Mouse (Mus musculus): ENCODE measurements around the gene Pmpca. TPM values are rescaled to one million over a fixed set of nuclear protein-coding genes. Genes with fewer than 3 reads are reported as not detected.

Gene Pmpca
- polyA plus RNA-seq (2016; fragmentation: Nextera tagmentation; extraction: Ambion mirVana): 113 and 115 TPM in 2 replicates

DNA sequence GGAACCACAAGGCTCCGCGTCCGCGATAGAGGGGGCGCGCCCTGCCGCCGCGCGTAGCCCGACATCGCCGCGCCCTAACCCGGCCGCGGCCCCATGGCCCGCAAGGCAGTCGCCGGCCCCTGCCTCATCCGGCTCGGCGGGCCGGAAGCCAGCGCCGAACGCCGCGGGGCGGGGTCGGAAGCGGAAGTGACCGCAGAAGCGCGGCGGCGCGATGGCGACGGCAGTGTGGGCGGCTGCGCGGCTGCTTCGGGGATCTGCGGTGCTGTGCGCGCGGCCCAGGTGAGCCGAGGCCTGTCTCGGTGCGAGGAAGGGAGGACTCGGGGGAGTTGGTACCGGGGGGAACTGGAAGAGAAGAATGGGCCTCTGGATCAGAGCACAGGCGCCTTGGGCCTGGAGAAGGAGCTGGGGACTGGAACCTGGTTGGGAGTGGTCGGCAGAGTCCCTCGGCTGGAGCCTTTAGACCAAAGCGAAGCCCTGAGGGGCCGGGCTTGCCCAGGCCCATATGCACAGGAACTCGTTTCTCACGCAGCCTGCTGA, at the start of gene Pmpca, which contains the start of gene Entr1:
TSS of gene Pmpca (plus strand) at position 186 of the 537 bp plus-strand sequence.
TSS of gene Entr1 (minus strand) at position 163 of the 537 bp plus-strand sequence.
- Histone ChIP-seq H3K4me3 (peak within 1 kb of the TSS; percentile 97), H3K4me2 (replicated peaks) (peak within 1 kb of the TSS; percentile 100), H3K4me1 (peaks cover 23% of the 10 kb centered on the region), H3K27ac (no peak within 1 kb of the TSS), H3K27me3 (replicated peaks) (no peaks in the 10 kb centered on the region), H3K9ac (peak within 1 kb of the TSS; percentile 97), H3K9me3 (no peaks in the 10 kb centered on the region), H3K36me3 (peaks cover 73% of the 10 kb centered on the region)
- peak; percentile 81 for ATAC-seq (ENCODE audit: low FRiP score, low read depth)
- WGBS: under 1% methylated on average over 60 of the region's 60 CpGs

DNA sequence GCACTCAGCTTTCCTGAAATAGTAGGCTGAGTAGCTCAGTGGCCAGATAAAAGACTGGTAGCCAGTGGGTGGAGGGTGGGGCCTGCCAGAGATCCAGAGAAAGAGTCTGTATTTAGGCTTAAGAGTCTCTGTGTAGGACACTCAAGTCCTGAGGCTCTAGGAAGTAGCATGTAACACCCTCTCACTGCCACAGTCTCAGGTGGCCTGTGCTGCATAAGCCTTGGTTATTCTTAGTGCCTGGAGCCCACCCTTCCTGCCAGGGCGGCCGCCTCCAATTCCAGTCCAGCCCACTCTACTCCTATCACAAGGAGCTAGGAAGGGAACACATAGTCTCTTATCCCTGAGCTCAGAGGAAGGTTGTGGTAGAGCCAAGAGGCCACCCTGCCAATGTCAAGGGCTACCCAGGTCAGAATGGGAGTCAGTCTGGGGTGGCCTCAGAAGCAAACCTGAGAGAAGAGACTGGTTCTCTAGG, 47.6 kb upstream of the Pmpca start:
- H3K27me3 ChIP-seq (replicated peaks): no peaks in the 10 kb centered on the region
- no peak overlapping the region for H3K4me3 ChIP-seq
- 97% methylated on average over 2 of the region's 2 CpGs for WGBS
- ATAC-seq (ENCODE audit: low FRiP score, low read depth): no peak
- peaks cover 81% of the 10 kb centered on the region for H3K36me3 ChIP-seq
- H3K9me3 ChIP-seq: no peaks in the 10 kb centered on the region
- H3K27ac ChIP-seq: no peak overlapping the region
- no peak overlapping the region for H3K9ac ChIP-seq
- H3K4me1 ChIP-seq: no peaks in the 10 kb centered on the region
- H3K4me2 ChIP-seq (replicated peaks): no peak overlapping the region

DNA sequence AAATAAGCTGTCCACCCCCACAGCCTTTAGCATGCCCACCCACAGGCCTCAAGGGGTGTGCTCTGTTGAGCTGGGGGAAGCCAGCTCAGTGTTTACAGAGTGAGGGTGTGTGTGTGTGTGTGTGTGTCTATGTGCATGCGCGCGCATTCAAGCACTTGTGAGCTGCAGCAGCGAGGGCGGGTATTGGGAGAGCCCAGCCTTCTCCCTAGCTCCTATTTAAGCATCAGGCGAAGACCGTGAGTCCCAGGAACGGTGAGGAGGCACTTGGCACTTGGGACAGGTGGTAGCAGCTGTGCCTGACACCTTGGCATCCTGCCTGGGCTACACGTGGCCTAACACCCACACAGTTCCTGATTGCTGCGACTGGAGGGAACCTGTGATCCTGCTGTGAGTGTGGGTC, 47.1 kb upstream of the Pmpca start:
- H3K36me3 ChIP-seq: peaks cover 86% of the 10 kb centered on the region
- H3K9me3 ChIP-seq: no peaks in the 10 kb centered on the region
- no peaks in the 10 kb centered on the region for H3K4me1 ChIP-seq
- WGBS: 90% methylated on average over 10 of the region's 10 CpGs
- H3K4me2 ChIP-seq (replicated peaks): no peak overlapping the region
- H3K4me3 ChIP-seq: no peak overlapping the region
- no peak for ATAC-seq (ENCODE audit: low FRiP score, low read depth)
- H3K27ac ChIP-seq: no peak overlapping the region
- no peak overlapping the region for H3K9ac ChIP-seq
- H3K27me3 ChIP-seq (replicated peaks): no peaks in the 10 kb centered on the region

DNA sequence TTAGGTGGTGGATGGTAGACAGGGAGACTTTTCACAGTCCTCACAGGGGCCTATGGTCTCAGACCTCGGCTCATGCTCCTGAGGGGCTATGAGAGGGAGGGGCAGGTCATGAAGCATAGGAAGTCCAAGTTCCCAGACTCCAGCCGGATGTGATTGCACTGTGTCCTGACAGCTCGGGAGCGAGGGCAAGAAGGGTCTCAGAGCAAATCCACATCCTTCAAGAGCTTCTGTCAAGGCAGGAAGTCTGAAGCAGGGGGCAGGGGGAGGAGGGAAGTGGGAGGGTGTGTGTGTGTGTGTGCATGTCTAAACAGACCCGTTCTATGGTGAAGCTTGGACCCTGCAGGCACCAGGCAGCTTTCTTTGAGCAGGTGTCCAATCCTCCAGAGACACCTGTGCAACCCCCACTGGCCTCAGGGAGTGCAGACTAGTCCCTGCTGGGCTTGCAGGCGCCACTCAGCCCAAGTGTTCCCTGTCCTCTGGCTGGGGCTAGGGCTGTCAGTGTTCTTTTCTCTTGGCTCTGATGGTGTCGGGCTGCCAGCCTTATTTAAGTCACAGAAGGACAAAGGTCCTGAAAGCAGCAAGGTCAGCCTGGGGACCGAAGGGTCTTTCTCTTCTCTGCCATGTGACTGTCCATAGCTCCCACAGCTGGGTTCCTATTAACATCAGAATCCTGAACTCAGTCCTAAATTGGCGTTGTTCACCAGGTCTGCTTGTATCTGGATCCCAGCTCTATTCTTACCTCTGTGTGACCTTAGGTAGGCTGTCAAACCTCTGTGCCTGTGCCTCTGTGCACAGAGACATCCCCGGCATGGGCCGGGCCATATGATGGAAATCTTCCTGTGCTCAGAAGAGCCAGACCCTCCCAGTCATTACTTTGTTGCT, 46.3 kb upstream of the Pmpca start:
- Histone ChIP-seq H3K9me3 (no peaks in the 10 kb centered on the region), H3K4me1 (no peaks in the 10 kb centered on the region), H3K36me3 (peaks cover 94% of the 10 kb centered on the region), H3K27me3 (replicated peaks) (no peaks in the 10 kb centered on the region), H3K9ac (no peak overlapping the region), H3K4me2 (replicated peaks) (no peak overlapping the region), H3K4me3 (no peak overlapping the region), H3K27ac (no peak overlapping the region)
- no peak for ATAC-seq (ENCODE audit: low FRiP score, low read depth)
- 71% methylated on average over 11 of the region's 11 CpGs for WGBS

DNA sequence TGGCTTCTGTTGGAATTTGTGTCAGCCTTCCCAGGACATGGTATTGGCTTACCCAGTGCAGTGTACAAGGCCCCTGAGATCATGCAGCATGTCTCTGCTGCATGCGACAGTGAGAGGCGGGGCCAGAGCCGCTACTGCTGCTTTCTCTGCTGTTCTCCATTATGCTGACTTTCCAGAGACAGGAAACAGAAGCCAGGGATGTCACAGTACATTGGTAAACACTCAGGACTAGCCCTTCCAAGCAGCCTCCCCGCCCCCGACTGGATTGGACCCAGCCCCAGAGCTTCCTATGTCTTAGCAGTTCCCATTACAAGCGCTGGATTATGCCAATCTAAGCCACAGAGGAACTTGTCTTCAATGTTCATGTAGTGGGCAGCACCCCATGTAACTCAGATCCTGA, 40.9 kb upstream of the Pmpca start:
- H3K27ac ChIP-seq: no peak overlapping the region
- no peak for ATAC-seq (ENCODE audit: low FRiP score, low read depth)
- no peak overlapping the region for H3K4me3 ChIP-seq
- H3K9me3 ChIP-seq: no peaks in the 10 kb centered on the region
- no peak overlapping the region for H3K9ac ChIP-seq
- no peaks in the 10 kb centered on the region for H3K27me3 ChIP-seq (replicated peaks)
- H3K4me2 ChIP-seq (replicated peaks): no peak overlapping the region
- peaks cover 69% of the 10 kb centered on the region for H3K36me3 ChIP-seq
- 79% methylated on average over 6 of the region's 6 CpGs for WGBS
- H3K4me1 ChIP-seq: peaks cover 24% of the 10 kb centered on the region

DNA sequence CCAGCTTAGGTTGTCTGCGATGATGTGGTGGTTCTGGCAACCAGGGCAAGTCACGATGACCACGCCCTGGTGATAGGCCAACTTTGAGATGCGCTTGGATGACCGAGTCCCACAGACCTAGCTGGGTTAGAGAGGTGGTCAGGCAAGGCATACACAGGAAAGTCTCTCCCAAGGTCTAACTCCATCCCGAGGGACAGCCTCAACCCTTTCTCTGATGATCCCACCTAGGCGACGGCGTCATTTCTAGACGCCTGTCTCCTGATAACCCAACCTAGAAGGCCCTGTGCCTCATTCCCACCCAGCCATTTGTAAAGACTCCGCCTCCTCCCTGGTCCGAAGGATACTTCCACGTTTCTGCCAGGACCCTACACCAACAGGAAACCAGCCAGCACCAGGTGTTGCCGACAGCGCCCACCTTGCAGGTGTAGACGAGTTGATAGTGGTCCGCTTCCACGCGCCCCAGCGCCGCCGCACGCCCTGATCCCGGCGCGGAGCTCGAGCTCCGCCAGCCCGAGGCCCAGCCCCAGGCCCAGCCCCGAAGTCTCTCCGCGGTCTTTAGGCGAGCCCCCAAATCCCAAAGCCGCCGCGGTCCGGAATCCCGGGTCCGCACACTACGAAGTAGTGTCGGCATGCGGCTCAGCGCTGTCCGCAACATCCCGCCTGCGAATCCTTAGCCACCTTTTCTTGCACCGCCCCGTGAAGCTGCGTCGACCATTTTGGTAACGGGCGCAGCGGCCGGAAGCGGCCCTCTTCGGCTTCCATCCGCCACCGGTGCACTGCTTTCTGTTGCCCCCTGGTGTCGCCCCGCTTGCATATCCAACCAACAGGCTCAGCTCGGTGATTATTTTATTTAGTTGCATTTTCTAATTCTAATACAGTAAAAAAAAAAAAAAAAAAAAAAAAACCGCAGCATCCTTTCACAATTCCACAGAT, 37.5 kb upstream of the Pmpca start, which contains the start of gene Dnlz:
TSS of gene Dnlz (minus strand) at position 753 of the 933 bp plus-strand sequence.
- peak within 1 kb of the TSS; percentile 74 for H3K27ac ChIP-seq
- H3K4me1 ChIP-seq: peaks cover 24% of the 10 kb centered on the region
- peak; percentile 74 for ATAC-seq (ENCODE audit: low FRiP score, low read depth)
- H3K36me3 ChIP-seq: peaks cover 42% of the 10 kb centered on the region
- peak within 1 kb of the TSS; percentile 91 for H3K4me2 ChIP-seq (replicated peaks)
- no peaks in the 10 kb centered on the region for H3K27me3 ChIP-seq (replicated peaks)
- H3K4me3 ChIP-seq: peak within 1 kb of the TSS; percentile 83
- H3K9me3 ChIP-seq: no peaks in the 10 kb centered on the region
- H3K9ac ChIP-seq: peak within 1 kb of the TSS; percentile 93
- WGBS: 3% methylated on average over 62 of the region's 62 CpGs

DNA sequence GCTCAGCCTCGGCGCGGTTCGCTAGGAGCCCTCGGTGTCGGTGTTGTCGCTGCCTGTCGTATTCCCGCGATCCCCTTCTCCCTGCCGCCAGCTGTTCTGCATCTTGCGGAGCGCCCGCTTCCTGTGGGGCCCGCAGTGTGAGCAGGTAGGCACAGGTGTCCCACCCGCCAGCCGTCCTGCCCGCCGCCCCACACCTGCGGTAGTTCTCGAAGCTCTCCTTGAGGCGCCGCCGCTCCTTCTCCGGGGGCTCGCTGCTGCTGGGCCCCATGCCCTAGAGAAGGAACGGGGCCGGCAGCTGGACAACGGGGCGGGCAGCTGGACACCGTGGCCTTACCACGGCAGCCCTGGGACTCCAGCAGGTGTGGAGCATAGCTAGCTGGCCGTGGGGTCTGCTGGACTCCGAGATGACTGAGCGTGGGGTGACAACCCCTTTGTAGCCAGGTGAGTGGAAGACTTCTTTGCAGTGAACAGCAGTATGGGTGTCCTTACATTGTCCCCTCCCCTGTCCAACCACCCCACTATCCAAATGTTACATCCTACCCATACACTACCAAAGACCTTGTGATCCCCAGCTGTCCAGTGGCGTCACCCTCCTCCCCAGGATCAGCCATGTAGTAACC, 36.7 kb upstream of the Pmpca start:
- WGBS: 3% methylated on average over 36 of the region's 36 CpGs

DNA sequence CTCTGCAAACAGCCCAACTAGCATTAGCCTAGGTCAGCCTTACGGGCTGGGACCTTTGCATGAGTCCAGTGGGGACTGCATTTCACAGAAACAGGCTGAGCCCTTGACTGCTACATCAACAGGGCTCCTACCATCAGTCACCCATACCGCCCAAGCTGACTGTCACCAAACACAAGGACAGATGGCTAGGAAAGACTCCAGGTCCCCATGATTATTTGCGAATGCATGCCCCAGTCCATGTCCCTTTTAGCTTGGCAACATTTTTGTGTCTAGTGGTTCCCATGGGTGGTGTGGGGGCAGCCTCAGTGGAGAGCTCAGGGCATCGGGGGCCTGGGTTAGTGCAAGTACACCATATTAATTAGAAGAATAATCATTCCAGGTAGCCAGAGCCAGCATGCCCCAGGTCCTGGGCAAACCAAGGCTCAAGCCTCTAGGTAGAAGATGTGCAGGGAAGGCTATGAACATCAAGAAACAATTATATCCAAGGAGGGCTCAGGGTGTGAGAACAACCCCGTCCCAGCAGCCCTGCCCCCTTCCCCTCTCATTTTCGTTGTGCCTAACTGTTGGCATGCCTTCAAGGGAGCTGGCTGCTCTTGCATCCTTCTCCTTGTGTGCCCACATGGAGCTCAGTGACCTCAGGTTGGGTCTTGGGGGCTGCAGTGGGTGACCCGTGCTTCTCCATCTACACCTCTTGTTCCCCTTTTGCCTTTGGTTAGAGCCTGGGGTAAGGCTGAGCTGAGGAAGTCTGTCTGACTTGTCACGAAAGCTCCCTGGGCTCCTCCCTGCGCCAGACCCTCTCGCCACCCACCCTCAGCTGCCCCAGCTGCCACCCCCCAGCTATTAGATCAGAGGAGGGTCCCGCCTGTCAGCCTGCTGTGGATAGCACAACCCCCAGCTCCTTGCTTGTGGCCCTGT, 35.8 kb upstream of the Pmpca start:
- Histone ChIP-seq H3K36me3 (peaks cover 26% of the 10 kb centered on the region), H3K4me3 (peak overlapping the region; percentile 83), H3K27me3 (replicated peaks) (no peaks in the 10 kb centered on the region), H3K27ac (no peak overlapping the region), H3K9me3 (no peaks in the 10 kb centered on the region), H3K4me2 (replicated peaks) (peak overlapping the region; percentile 91), H3K9ac (peak overlapping the region; percentile 87), H3K4me1 (peaks cover 24% of the 10 kb centered on the region)
- ATAC-seq (ENCODE audit: low FRiP score, low read depth): no peak
- WGBS: 92% methylated on average over 11 of the region's 11 CpGs

More for the DNA sequence above, 36.7 kb upstream of the Pmpca start:
- ATAC-seq (ENCODE audit: low FRiP score, low read depth): peak; percentile 52
- H3K27ac ChIP-seq: no peak overlapping the region
- H3K27me3 ChIP-seq (replicated peaks): no peaks in the 10 kb centered on the region
- H3K4me2 ChIP-seq (replicated peaks): peak overlapping the region; percentile 91
- H3K9me3 ChIP-seq: no peaks in the 10 kb centered on the region
- peaks cover 34% of the 10 kb centered on the region for H3K36me3 ChIP-seq
- H3K4me1 ChIP-seq: peaks cover 24% of the 10 kb centered on the region
- peak overlapping the region; percentile 87 for H3K9ac ChIP-seq
- H3K4me3 ChIP-seq: peak overlapping the region; percentile 83

DNA sequence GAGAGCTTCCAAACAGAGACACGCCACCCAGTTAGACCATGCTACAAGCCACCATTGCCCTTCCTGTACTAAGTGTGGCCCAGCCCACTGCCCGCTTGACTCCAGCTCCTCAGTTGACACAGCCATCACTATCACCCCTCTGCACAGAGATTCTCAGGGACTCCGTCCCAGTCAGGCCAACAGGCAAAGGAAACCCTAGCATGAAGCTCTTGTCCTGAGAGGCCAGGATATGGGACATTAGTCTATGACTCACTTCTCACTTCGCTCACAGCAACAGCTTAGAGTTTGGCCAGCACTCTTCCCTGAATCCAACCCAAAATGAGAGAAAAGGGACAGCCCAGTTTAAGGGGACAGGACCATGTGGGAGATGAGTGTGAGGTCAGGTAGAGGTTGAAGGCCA, 34.7 kb upstream of the Pmpca start:
- Histone ChIP-seq H3K4me2 (replicated peaks) (no peak overlapping the region), H3K9ac (no peak overlapping the region), H3K36me3 (peaks cover 15% of the 10 kb centered on the region), H3K4me3 (no peak overlapping the region), H3K27me3 (replicated peaks) (no peaks in the 10 kb centered on the region), H3K4me1 (peaks cover 24% of the 10 kb centered on the region), H3K27ac (no peak overlapping the region), H3K9me3 (no peaks in the 10 kb centered on the region)
- no peak for ATAC-seq (ENCODE audit: low FRiP score, low read depth)
- 91% methylated on average over 4 of the region's 4 CpGs for WGBS

DNA sequence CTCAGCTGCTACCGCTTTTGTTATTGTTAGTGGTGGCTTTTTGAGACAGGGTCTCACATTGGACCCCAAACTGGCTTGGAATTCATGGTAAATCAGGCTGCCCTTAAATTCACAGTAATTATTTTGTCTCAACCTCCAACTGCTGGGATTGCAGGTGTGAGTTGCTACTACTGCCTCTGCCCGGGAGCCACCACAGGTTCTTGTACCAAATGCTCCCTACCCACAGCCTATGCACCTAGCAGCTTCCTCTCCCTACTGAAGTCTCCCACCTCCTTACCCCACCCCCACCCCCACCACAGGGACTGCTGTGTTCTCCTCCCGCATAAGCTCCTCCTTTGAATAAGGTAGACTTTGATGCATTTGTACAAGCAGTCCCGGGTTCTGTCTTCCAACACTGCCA, 32.9 kb upstream of the Pmpca start:
- ATAC-seq (ENCODE audit: low FRiP score, low read depth): no peak
- no peak overlapping the region for H3K4me2 ChIP-seq (replicated peaks)
- no peak overlapping the region for H3K27ac ChIP-seq
- H3K9me3 ChIP-seq: no peaks in the 10 kb centered on the region
- H3K27me3 ChIP-seq (replicated peaks): no peaks in the 10 kb centered on the region
- peaks cover 6% of the 10 kb centered on the region; the same call in 1 of the 2 replicates for H3K36me3 ChIP-seq
- H3K9ac ChIP-seq: no peak overlapping the region
- H3K4me1 ChIP-seq: peaks cover 12% of the 10 kb centered on the region
- WGBS: 86% methylated on average over 4 of the region's 4 CpGs
- no peak overlapping the region for H3K4me3 ChIP-seq

DNA sequence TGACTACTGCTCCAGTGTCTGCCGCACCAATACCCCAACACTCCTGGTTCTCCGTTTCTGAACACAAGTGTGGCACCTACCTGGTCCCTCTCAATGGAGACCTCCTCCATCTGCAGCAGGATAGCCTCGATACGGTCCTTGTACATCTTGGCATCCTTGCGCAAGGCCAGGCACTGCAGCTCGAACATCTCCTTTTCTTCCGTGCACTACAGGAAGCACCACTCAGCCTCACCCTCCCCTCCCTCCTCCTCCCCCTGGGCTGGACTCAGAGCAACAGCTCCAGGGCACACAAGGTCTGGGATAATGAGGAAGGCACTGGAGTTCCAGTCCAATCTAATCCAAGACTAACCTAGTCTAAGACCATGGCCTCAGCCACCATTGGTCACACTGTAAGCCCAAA, 32.5 kb upstream of the Pmpca start:
- H3K27ac ChIP-seq: no peak overlapping the region
- H3K9ac ChIP-seq: no peak overlapping the region
- no peak for ATAC-seq (ENCODE audit: low FRiP score, low read depth)
- H3K4me3 ChIP-seq: no peak overlapping the region
- WGBS: 81% methylated on average over 7 of the region's 7 CpGs
- no peak overlapping the region for H3K4me2 ChIP-seq (replicated peaks)
- H3K9me3 ChIP-seq: no peaks in the 10 kb centered on the region
- H3K27me3 ChIP-seq (replicated peaks): no peaks in the 10 kb centered on the region
- peaks cover 6% of the 10 kb centered on the region; the same call in 1 of the 2 replicates for H3K36me3 ChIP-seq
- H3K4me1 ChIP-seq: peaks cover 8% of the 10 kb centered on the region

All from neural tube, embryonic 12.5 days (tissue).